Mouse (Mus musculus) testis, postnatal 10 days (tissue): ENCODE data around the gene Ankrd24.
"Not testable (repeated sequence)": the region's sequence is repeated elsewhere in the genome, so short reads cannot be mapped to it uniquely, and the experiment has no call there.

Experiments used
- DNase-seq: peaks from one replicate; pipeline ENCODE4 v3.0.0; 2021; ENCODE audit warnings: low spot score

Gene Ankrd24

DNA sequence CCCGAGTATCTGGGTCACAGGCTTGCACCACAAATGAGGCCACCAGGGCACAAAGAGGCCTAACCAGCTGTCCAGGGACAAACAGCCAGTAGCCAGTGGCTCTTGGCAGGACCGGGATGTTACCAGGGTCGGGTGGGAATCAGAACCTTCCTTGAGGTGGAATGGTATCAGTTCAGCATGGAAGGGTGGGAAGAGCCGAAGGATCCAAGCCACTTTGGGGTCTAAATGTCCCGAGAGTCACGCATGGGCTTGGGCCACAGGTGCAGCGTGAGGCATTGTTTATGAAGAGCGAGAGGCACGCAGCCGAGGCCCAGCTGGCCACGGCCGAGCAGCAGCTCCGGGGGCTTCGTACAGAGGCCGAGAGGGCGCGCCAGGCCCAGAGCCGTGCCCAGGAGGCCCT lies 16.4 kb downstream of the Ankrd24 start:
- peak; percentile 37 for DNase-seq

DNA sequence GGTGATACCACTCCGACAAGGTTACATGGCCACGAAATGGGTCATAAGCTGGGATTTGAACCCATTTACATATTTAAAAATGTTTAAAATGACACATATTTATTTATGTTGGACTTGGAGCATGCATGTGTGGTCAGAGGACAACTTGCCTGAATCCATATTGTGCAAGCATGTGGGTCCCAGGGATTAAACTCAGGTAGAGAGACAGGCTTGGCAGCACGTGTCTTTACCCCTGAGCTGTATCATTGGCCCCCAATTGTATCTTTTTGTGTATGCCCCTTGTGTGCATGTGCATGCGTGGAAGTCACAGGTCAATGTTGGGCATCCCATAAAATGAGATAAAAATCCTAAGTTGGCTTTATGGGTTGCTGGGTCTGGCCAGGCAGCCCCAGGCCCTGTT lies 17.1 kb downstream of the Ankrd24 start:
- DNase-seq, result no peak

DNA sequence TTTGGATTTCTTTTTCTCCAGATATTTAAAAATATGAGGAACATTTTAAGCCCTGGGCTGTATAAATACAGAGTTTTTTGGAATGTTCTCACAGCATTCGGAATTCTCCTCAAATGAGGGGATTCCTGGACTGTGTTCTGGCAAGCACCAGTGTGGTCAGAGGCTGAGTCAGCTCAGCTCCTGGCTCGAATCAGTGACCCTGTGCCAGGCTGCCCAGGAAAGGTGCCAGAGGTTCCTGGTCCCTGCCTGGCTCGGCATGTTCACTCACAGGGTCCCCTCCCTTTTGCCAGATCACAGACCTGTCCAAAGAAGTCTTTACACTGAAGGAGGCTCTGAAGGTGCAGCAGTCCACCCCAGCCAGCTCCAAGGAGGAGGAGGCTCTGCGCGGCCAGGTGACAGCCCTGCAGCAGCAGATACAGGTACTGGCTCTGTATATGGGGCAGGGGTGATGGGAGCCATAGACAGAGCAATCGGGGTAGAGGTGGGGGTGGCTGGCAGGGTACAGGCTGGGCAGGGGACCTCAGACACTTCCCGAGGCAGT lies 17.7 kb downstream of the Ankrd24 start:
- peak; percentile 41 for DNase-seq

DNA sequence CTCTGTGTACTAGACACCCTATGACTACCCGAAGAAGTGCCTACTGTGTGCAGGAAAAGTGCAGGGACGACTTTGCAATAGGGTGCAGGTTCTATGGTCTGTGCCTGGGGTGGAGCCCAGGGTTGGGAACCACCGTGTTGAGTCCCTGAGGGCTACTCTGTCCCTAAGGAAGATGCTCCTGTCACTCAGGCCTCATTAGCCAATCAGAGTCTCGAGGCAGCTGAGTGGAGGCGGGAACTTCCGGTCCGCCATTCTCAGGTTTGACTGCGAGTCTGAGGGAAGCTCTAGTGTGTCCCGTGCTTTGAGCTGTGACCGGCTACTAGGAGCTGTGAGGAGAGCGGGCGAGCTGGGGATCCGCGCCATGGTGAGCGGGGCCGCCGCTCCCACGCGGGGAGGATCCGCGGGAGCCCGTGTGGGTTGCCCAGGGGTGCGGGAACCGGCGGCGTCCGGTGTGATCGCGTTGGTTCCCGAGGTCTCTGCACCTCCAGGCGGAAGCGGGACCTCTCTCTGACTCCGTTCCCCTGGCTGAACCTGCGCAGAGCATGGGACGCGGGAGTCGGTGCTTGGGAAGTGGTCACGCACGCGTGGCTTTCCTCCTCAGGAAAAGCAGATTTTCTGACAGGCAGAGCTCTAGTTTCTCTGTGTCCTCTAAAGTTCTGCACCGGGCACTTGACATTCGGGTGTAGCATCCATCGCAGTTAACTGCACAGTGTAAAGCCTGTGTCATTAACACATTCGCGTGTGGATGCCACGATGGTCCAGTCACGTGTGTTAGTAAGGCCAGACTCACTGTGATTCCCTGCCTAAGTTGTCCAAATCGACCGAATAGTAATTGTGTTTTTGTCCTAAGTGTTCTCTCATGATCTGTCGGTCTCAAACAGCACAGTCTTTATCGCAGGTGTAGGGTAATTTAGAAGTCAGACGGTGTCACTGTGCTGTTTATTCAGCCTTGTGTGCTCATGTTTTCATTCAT lies 20.7 kb downstream of the Ankrd24 start, which contains the start of gene Gm10778:
Gene Gm10778, plus strand, starts transcription at position 257 of the 973 bp plus-strand sequence.
- DNase-seq, result peak; percentile 90

DNA sequence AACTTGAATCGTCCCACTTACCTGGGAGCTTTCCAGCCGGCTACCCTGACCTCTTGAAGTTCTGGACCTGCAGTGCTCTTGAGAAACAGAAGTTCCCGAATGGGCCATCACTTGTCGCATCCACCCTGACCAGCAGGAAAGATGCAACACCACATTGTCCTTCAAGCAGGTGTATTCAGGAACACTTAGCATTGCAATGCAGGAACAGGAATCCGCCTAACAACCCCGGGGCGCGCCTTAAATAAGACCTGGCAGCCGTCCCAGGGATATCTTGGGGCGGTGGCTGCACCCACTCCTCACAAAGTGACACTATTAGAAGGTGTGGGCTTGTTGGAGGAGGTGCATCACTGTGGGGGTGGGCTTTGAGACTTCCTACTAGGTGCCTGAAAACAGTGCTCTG lies 26.8 kb downstream of the Ankrd24 start:
- DNase-seq, result peak; percentile 41

DNA sequence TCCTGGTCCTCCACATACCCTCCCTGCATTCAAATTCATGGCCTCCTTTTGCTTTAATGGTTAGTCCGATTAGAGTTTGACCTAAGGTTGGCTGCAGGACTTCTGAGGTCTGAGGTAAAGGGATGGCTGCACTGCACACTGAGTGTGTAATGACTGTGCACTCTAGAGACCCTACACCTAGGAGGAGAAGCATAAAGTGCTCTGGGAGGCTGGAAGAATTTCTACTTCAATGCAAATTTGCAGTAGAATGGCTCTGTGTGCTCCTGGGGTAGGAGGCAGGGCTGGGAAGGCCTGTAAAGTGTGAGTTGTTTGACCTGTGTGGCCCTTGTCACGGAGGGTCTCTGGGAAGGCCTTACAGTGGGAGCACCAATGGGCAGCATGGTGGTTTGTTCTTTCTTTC lies 27.8 kb downstream of the Ankrd24 start:
- no peak for DNase-seq

DNA sequence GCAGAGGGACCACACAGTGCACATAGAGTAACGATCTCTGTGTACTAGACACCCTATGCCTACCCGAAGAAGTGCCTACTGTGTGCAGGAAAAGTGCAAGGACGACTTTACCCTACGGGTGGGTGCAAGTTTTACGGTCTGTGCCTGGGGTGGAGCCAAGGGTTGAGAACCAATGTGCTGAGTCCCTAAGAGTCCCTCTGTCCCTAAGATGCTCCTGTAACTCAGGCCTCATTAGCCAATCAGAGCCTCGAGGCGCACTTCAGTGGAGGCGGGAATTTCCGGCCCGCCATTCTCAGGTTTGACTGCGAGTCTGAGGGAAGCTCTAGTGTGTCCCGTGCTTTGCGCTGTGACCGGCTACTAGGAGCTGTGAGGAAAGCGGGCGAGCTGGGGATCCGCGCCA lies 58.8 kb downstream of the Ankrd24 start:
- not testable (repeated sequence) for DNase-seq
